Mouse (Mus musculus) forebrain, embryonic 11.5 days (tissue): ENCODE data around the gene 4931414P19Rik. TPM values are rescaled to one million over a fixed set of nuclear protein-coding genes. Genes with fewer than 3 reads are reported as not detected.

Experiments
- ATAC-seq: fragments of 200-750 bp; cut with Nextera tagmentation; replicated peaks from 2 replicates; pipeline ENCODE4 v1.8.0; 2017; ENCODE audit warnings: moderate TSS enrichment; ENCODE audit not compliant: low FRiP score
- DNase-seq: peaks from one replicate; pipeline ENCODE4 v3.0.0-alpha.2; 2017; ENCODE audit warnings: low spot score
- H3K27ac ChIP-seq: fragments of 300-500 bp; sonication (generic); 2 replicates; pipeline ENCODE4 v1.5.1; 2014; ENCODE audit warnings: low read depth, low read length
- H3K27me3 ChIP-seq: fragments of 300-500 bp; sonication (generic); 2 replicates; pipeline ENCODE4 v1.6.1; 2014; ENCODE audit warnings: mild to moderate bottlenecking, low read length, mixed read lengths; ENCODE audit not compliant: control insufficient read depth, insufficient read depth
- H3K36me3 ChIP-seq: fragments of 300-500 bp; sonication (generic); 2 replicates; pipeline ENCODE4 v1.6.1; 2014; ENCODE audit warnings: mild to moderate bottlenecking, low read length, moderate library complexity, mixed read lengths; ENCODE audit not compliant: control insufficient read depth, insufficient read depth
- H3K4me1 ChIP-seq: fragments of 300-500 bp; sonication (generic); replicated peaks from 2 replicates; pipeline ENCODE4 v1.6.1; 2014; ENCODE audit warnings: low read length, mixed read lengths; ENCODE audit not compliant: control insufficient read depth, insufficient read depth
- H3K4me2 ChIP-seq: fragments of 300-500 bp; sonication (generic); 2 replicates; pipeline ENCODE4 v1.6.1; 2014; ENCODE audit warnings: low read depth, mild to moderate bottlenecking, low read length, moderate library complexity, mixed read lengths; ENCODE audit not compliant: severe bottlenecking
- H3K4me3 ChIP-seq: fragments of 300-500 bp; sonication (generic); 2 replicates; pipeline ENCODE4 v1.5.1; 2014; ENCODE audit warnings: low read depth, low read length
- H3K9ac ChIP-seq: fragments of 300-500 bp; sonication (generic); 2 replicates; pipeline ENCODE4 v1.6.1; 2014; ENCODE audit warnings: low read length
- H3K9me3 ChIP-seq: fragments of 300-500 bp; sonication (generic); 2 replicates; pipeline ENCODE4 v1.6.1; 2016; ENCODE audit warnings: low read length, mixed read lengths; ENCODE audit not compliant: control insufficient read depth
- WGBS: fragments of 180-500 bp; shearing (Covaris S2); extraction: QIAGEN DNeasy Blood & Tissue Kit; methylation state at CpG from one replicate; pipeline ENCODE4 v1.1.7; 2014; 5-methylcytosine and 5-hydroxymethylcytosine counted together
- polyA plus RNA-seq: library from polyadenylated mRNA; unstranded; fragments of >200 nt; fragmentation: Nextera tagmentation; extraction: Ambion mirVana; gene quantifications from 2 replicates; pipeline ENCODE4 v1.2.1, GENCODE M21; 2014

Gene 4931414P19Rik
- polyA plus RNA-seq: 9.6 and 9.9 TPM in 2 replicates

- Histone ChIP-seq H3K4me2 (peak within 1 kb of the TSS; percentile 58), H3K27me3 (no peaks in the 10 kb centered on the region), H3K36me3 (no peaks in the 10 kb centered on the region), H3K4me3 (peak within 1 kb of the TSS; percentile 44), H3K9ac (peak within 1 kb of the TSS; percentile 62), H3K4me1 (peaks cover 2% of the 10 kb centered on the region; the same call in 1 of the 2 replicates), H3K27ac (peak within 1 kb of the TSS; percentile 55), H3K9me3 (no peaks in the 10 kb centered on the region)
- DNase-seq (peak; percentile 87), ATAC-seq (peak; percentile 37)
- 1% methylated on average over 39 of the region's 39 CpGs for WGBS
These were observed at the start of gene 4931414P19Rik for GRCm38 (mm10) chr14:54605752-54606321. TSS of gene 4931414P19Rik (minus strand) at chr14:54605993.

GRCm38 (mm10) chr14:54653496-54653895 lies 47.7 kb upstream of the 4931414P19Rik start:
- H3K9ac ChIP-seq: peak overlapping the region; percentile 90
- H3K36me3 ChIP-seq: peaks cover 19% of the 10 kb centered on the region
- peaks cover 12% of the 10 kb centered on the region for H3K4me1 ChIP-seq
- H3K4me3 ChIP-seq: peak overlapping the region; percentile 75
- no peaks in the 10 kb centered on the region for H3K27me3 ChIP-seq
- DNase-seq (peak; percentile 93), ATAC-seq (peak; percentile 90)
- peak overlapping the region; percentile 65 for H3K4me2 ChIP-seq
- peak overlapping the region; percentile 81 for H3K27ac ChIP-seq
- no peaks in the 10 kb centered on the region for H3K9me3 ChIP-seq
- WGBS: under 1% methylated on average over 12 of the region's 12 CpGs

- WGBS: 0% methylated on average over 7 of the region's 7 CpGs
- Histone ChIP-seq H3K36me3 (peaks cover 19% of the 10 kb centered on the region), H3K4me1 (peaks cover 12% of the 10 kb centered on the region), H3K4me3 (peak overlapping the region; percentile 75), H3K27ac (peak overlapping the region; percentile 81), H3K27me3 (no peaks in the 10 kb centered on the region), H3K9ac (peak overlapping the region; percentile 90), H3K9me3 (no peaks in the 10 kb centered on the region), H3K4me2 (peak overlapping the region; percentile 65)
- DNase-seq (no peak), ATAC-seq (no peak; the same call in 1 of the 2 replicates)
These were observed 47.0 kb upstream of the 4931414P19Rik start for GRCm38 (mm10) chr14:54652787-54653186.

GRCm38 (mm10) chr14:54651556-54651955 lies 45.8 kb upstream of the 4931414P19Rik start:
- ATAC-seq: 0 out of 2 replicates have a peak, but pooled peaks have one; percentile 11
- Histone ChIP-seq H3K4me2 (0 out of 2 replicates have a peak overlapping the region, but pooled peaks have one; percentile 18), H3K27ac (0 out of 2 replicates have a peak overlapping the region, but pooled peaks have one; percentile 34), H3K36me3 (peaks cover 19% of the 10 kb centered on the region), H3K4me1 (peaks cover 12% of the 10 kb centered on the region), H3K9ac (0 out of 2 replicates have a peak overlapping the region, but pooled peaks have one; percentile 16), H3K4me3 (0 out of 2 replicates have a peak overlapping the region, but pooled peaks have one; percentile 0), H3K27me3 (no peaks in the 10 kb centered on the region), H3K9me3 (no peaks in the 10 kb centered on the region)
- DNase-seq: no peak
- WGBS: 76% methylated on average over 4 of the region's 4 CpGs

GRCm38 (mm10) chr14:54650621-54651454 lies 45.0 kb upstream of the 4931414P19Rik start:
- Histone ChIP-seq H3K4me2 (peak overlapping the region; percentile 8; the same call in 1 of the 2 replicates), H3K27me3 (no peaks in the 10 kb centered on the region), H3K27ac (0 out of 2 replicates have a peak overlapping the region, but pooled peaks have one; percentile 34), H3K9me3 (no peaks in the 10 kb centered on the region), H3K9ac (0 out of 2 replicates have a peak overlapping the region, but pooled peaks have one; percentile 16), H3K36me3 (peaks cover 25% of the 10 kb centered on the region), H3K4me3 (0 out of 2 replicates have a peak overlapping the region, but pooled peaks have one; percentile 0), H3K4me1 (peaks cover 12% of the 10 kb centered on the region)
- 69% methylated on average over 23 of the region's 23 CpGs for WGBS
- DNase-seq (peak; percentile 88), ATAC-seq (peak; percentile 40; the same call in 1 of the 2 replicates)

- H3K4me3 ChIP-seq: no peak overlapping the region
- no peaks in the 10 kb centered on the region for H3K27me3 ChIP-seq
- H3K4me2 ChIP-seq: no peak overlapping the region
- no peaks in the 10 kb centered on the region for H3K9me3 ChIP-seq
- 80% methylated on average over 4 of the region's 4 CpGs for WGBS
- no peak overlapping the region for H3K9ac ChIP-seq
- H3K36me3 ChIP-seq: peaks cover 38% of the 10 kb centered on the region
- no peak for ATAC-seq
- H3K4me1 ChIP-seq: peaks cover 6% of the 10 kb centered on the region; the same call in 1 of the 2 replicates
- no peak overlapping the region for H3K27ac ChIP-seq
- no peak for DNase-seq
These were observed 42.1 kb upstream of the 4931414P19Rik start for GRCm38 (mm10) chr14:54647900-54648299.

- Histone ChIP-seq H3K9ac (no peak overlapping the region), H3K27ac (no peak overlapping the region), H3K4me2 (no peak overlapping the region), H3K36me3 (peaks cover 44% of the 10 kb centered on the region), H3K4me1 (peaks cover 2% of the 10 kb centered on the region; the same call in 1 of the 2 replicates), H3K9me3 (no peaks in the 10 kb centered on the region), H3K4me3 (no peak overlapping the region), H3K27me3 (no peaks in the 10 kb centered on the region)
- DNase-seq (no peak), ATAC-seq (no peak)
- 95% methylated on average over 8 of the region's 8 CpGs for WGBS
These were observed 41.3 kb upstream of the 4931414P19Rik start for GRCm38 (mm10) chr14:54646898-54647636.

GRCm38 (mm10) chr14:54646455-54646854 lies 40.7 kb upstream of the 4931414P19Rik start:
- H3K27ac ChIP-seq: no peak overlapping the region
- no peak for DNase-seq
- H3K9ac ChIP-seq: no peak overlapping the region
- ATAC-seq: no peak
- H3K27me3 ChIP-seq: no peaks in the 10 kb centered on the region
- H3K36me3 ChIP-seq: peaks cover 44% of the 10 kb centered on the region
- 95% methylated on average over 17 of the region's 17 CpGs for WGBS
- no peak overlapping the region for H3K4me3 ChIP-seq
- no peaks in the 10 kb centered on the region for H3K9me3 ChIP-seq
- no peak overlapping the region for H3K4me2 ChIP-seq
- no peaks in the 10 kb centered on the region; the same call in 1 of the 2 replicates for H3K4me1 ChIP-seq
